Mouse (Mus musculus): ENCODE measurements at regions not wholly inside any gene's neighbourhood (a gene's known extent, or its start where the extent isn't known, plus 50 kb on each side); places are given as distances from the start of the nearest gene placed in this dataset.

- Histone ChIP-seq H3K4me3 (ENCODE audit: low read depth, low read length) (no peak overlapping the region), H3K4me1 (ENCODE audit: control insufficient read depth, insufficient read depth, low read length) (peaks cover 4% of the 10 kb centered on the region), H3K27me3 (ENCODE audit: control insufficient read depth, insufficient read depth, low read length, poor library complexity, severe bottlenecking) (no peaks in the 10 kb centered on the region), H3K36me3 (ENCODE audit: control insufficient read depth, insufficient read depth, low read length, poor library complexity, severe bottlenecking) (no peaks in the 10 kb centered on the region), H3K27ac (ENCODE audit: insufficient read depth, low read length) (no peak overlapping the region), H3K9me3 (replicated peaks; ENCODE audit: control insufficient read depth, insufficient read depth, low read length, poor library complexity, severe bottlenecking) (no peaks in the 10 kb centered on the region), H3K9ac (ENCODE audit: low read depth, poor library complexity, severe bottlenecking) (no peak overlapping the region)
- TF ChIP-seq POLR2A (IDR thresholded peaks at IDR 0.05; ENCODE audit: insufficient read depth, low read length): no peak
Observed at GRCm38 (mm10) chr5:119136916-119137315, 533.6 kb upstream of the Tbx3 start.

- H3K4me3 ChIP-seq (ENCODE audit: low read depth, low read length): no peak overlapping the region
- H3K27me3 ChIP-seq (ENCODE audit: control insufficient read depth, insufficient read depth, low read length, poor library complexity, severe bottlenecking): no peaks in the 10 kb centered on the region
- no peaks in the 10 kb centered on the region for H3K36me3 ChIP-seq (ENCODE audit: control insufficient read depth, insufficient read depth, low read length, poor library complexity, severe bottlenecking)
- no peak overlapping the region for H3K9ac ChIP-seq (ENCODE audit: low read depth, poor library complexity, severe bottlenecking)
- no peak overlapping the region for H3K27ac ChIP-seq (ENCODE audit: insufficient read depth, low read length)
- H3K4me1 ChIP-seq (ENCODE audit: control insufficient read depth, insufficient read depth, low read length): peaks cover 4% of the 10 kb centered on the region
- H3K9me3 ChIP-seq (replicated peaks; ENCODE audit: control insufficient read depth, insufficient read depth, low read length, poor library complexity, severe bottlenecking): no peaks in the 10 kb centered on the region
- TF ChIP-seq CTCF (IDR thresholded peaks at IDR 0.05; ENCODE audit: low read depth, low read length): no peak
- no peak for TF ChIP-seq EP300 (IDR thresholded peaks at IDR 0.05; ENCODE audit: insufficient read depth, low read depth, low read length)
Observed at GRCm38 (mm10) chr5:119137409-119137808, 533.1 kb upstream of the Tbx3 start.

- Histone ChIP-seq H3K4me3 (ENCODE audit: low read depth, low read length) (no peak overlapping the region), H3K9me3 (replicated peaks; ENCODE audit: control insufficient read depth, insufficient read depth, low read length, poor library complexity, severe bottlenecking) (no peaks in the 10 kb centered on the region), H3K9ac (ENCODE audit: low read depth, poor library complexity, severe bottlenecking) (no peak overlapping the region), H3K27me3 (ENCODE audit: control insufficient read depth, insufficient read depth, low read length, poor library complexity, severe bottlenecking) (no peaks in the 10 kb centered on the region), H3K36me3 (ENCODE audit: control insufficient read depth, insufficient read depth, low read length, poor library complexity, severe bottlenecking) (no peaks in the 10 kb centered on the region), H3K27ac (ENCODE audit: insufficient read depth, low read length) (no peak overlapping the region), H3K4me1 (ENCODE audit: control insufficient read depth, insufficient read depth, low read length) (peaks cover 4% of the 10 kb centered on the region)
- TF ChIP-seq CTCF (IDR thresholded peaks at IDR 0.05; ENCODE audit: low read depth, low read length) (no peak), POLR2A (IDR thresholded peaks at IDR 0.05; ENCODE audit: insufficient read depth, low read length) (no peak), EP300 (IDR thresholded peaks at IDR 0.05; ENCODE audit: insufficient read depth, low read depth, low read length) (no peak)
Observed at GRCm38 (mm10) chr5:119137821-119138221, 532.6 kb upstream of the Tbx3 start.

- Histone ChIP-seq H3K9ac (ENCODE audit: low read depth, poor library complexity, severe bottlenecking) (no peak overlapping the region), H3K9me3 (replicated peaks; ENCODE audit: control insufficient read depth, insufficient read depth, low read length, poor library complexity, severe bottlenecking) (no peaks in the 10 kb centered on the region), H3K36me3 (ENCODE audit: control insufficient read depth, insufficient read depth, low read length, poor library complexity, severe bottlenecking) (no peaks in the 10 kb centered on the region), H3K4me1 (ENCODE audit: control insufficient read depth, insufficient read depth, low read length) (peaks cover 4% of the 10 kb centered on the region), H3K27me3 (ENCODE audit: control insufficient read depth, insufficient read depth, low read length, poor library complexity, severe bottlenecking) (no peaks in the 10 kb centered on the region), H3K27ac (ENCODE audit: insufficient read depth, low read length) (no peak overlapping the region), H3K4me3 (ENCODE audit: low read depth, low read length) (no peak overlapping the region)
- no peak for TF ChIP-seq EP300 (IDR thresholded peaks at IDR 0.05; ENCODE audit: insufficient read depth, low read depth, low read length)
- no peak for TF ChIP-seq POLR2A (IDR thresholded peaks at IDR 0.05; ENCODE audit: insufficient read depth, low read length)
- TF ChIP-seq CTCF (IDR thresholded peaks at IDR 0.05; ENCODE audit: low read depth, low read length): no peak
Observed at GRCm38 (mm10) chr5:119138293-119138692, 532.2 kb upstream of the Tbx3 start.

- peaks cover 4% of the 10 kb centered on the region for H3K4me1 ChIP-seq (ENCODE audit: control insufficient read depth, insufficient read depth, low read length)
- H3K27ac ChIP-seq (ENCODE audit: insufficient read depth, low read length): no peak overlapping the region
Observed at GRCm38 (mm10) chr5:119139336-119139735, 531.1 kb upstream of the Tbx3 start.

GRCm38 (mm10) chr5:119139816-119140215, 530.7 kb upstream of the Tbx3 start:
- TF ChIP-seq CTCF (IDR thresholded peaks at IDR 0.05; ENCODE audit: low read depth, low read length): no peak
- no peak for TF ChIP-seq EP300 (IDR thresholded peaks at IDR 0.05; ENCODE audit: insufficient read depth, low read depth, low read length)
- TF ChIP-seq POLR2A (IDR thresholded peaks at IDR 0.05; ENCODE audit: insufficient read depth, low read length): no peak
- peaks cover 4% of the 10 kb centered on the region for H3K4me1 ChIP-seq (ENCODE audit: control insufficient read depth, insufficient read depth, low read length)
- H3K36me3 ChIP-seq (ENCODE audit: control insufficient read depth, insufficient read depth, low read length, poor library complexity, severe bottlenecking): no peaks in the 10 kb centered on the region
- H3K9ac ChIP-seq (ENCODE audit: low read depth, poor library complexity, severe bottlenecking): no peak overlapping the region
- no peaks in the 10 kb centered on the region for H3K27me3 ChIP-seq (ENCODE audit: control insufficient read depth, insufficient read depth, low read length, poor library complexity, severe bottlenecking)
- no peaks in the 10 kb centered on the region for H3K9me3 ChIP-seq (replicated peaks; ENCODE audit: control insufficient read depth, insufficient read depth, low read length, poor library complexity, severe bottlenecking)
- H3K4me3 ChIP-seq (ENCODE audit: low read depth, low read length): no peak overlapping the region
- no peak overlapping the region for H3K27ac ChIP-seq (ENCODE audit: insufficient read depth, low read length)

More at GRCm38 (mm10) chr5:119139336-119139735, 531.1 kb upstream of the Tbx3 start:
- Histone ChIP-seq H3K9ac (ENCODE audit: low read depth, poor library complexity, severe bottlenecking) (no peak overlapping the region), H3K4me3 (ENCODE audit: low read depth, low read length) (no peak overlapping the region), H3K36me3 (ENCODE audit: control insufficient read depth, insufficient read depth, low read length, poor library complexity, severe bottlenecking) (no peaks in the 10 kb centered on the region), H3K27me3 (ENCODE audit: control insufficient read depth, insufficient read depth, low read length, poor library complexity, severe bottlenecking) (no peaks in the 10 kb centered on the region), H3K9me3 (replicated peaks; ENCODE audit: control insufficient read depth, insufficient read depth, low read length, poor library complexity, severe bottlenecking) (no peaks in the 10 kb centered on the region)
- no peak for TF ChIP-seq POLR2A (IDR thresholded peaks at IDR 0.05; ENCODE audit: insufficient read depth, low read length)
- no peak for TF ChIP-seq CTCF (IDR thresholded peaks at IDR 0.05; ENCODE audit: low read depth, low read length)
- 0 out of 2 replicates have a peak, but pooled peaks have one; percentile 56 for TF ChIP-seq EP300 (IDR thresholded peaks at IDR 0.05; ENCODE audit: insufficient read depth, low read depth, low read length)

Data from ES-Bruce4 (cell line).